Mouse (Mus musculus) neural tube, embryonic 13.5 days (tissue): ENCODE data around the gene Arhgef19. TPM values are rescaled to one million over a fixed set of nuclear protein-coding genes. Genes with fewer than 3 reads are reported as not detected.

Experiments
- ATAC-seq: fragments of 200-750 bp; cut with Nextera tagmentation; 2 replicates; pipeline ENCODE4 v1.8.0; 2017; ENCODE audit warnings: low read depth, mild to moderate bottlenecking, moderate TSS enrichment, moderate library complexity
- H3K27ac ChIP-seq: fragments of 300-500 bp; sonication (generic); replicated peaks from 2 replicates; pipeline ENCODE4 v1.5.1; 2015; ENCODE audit warnings: moderate library complexity, mild to moderate bottlenecking, inconsistent platforms
- H3K27me3 ChIP-seq: fragments of 300-500 bp; sonication (generic); 2 replicates; pipeline ENCODE4 v1.6.1; 2015; ENCODE audit warnings: mild to moderate bottlenecking, inconsistent platforms
- H3K36me3 ChIP-seq: fragments of 300-500 bp; sonication (generic); 2 replicates; pipeline ENCODE4 v1.6.1; 2015; ENCODE audit warnings: mild to moderate bottlenecking, inconsistent platforms
- H3K4me1 ChIP-seq: fragments of 300-500 bp; sonication (generic); replicated peaks from 2 replicates; pipeline ENCODE4 v1.6.1; 2015; ENCODE audit warnings: inconsistent platforms
- H3K4me2 ChIP-seq: fragments of 300-500 bp; sonication (generic); 2 replicates; pipeline ENCODE4 v1.6.1; 2015; ENCODE audit warnings: inconsistent platforms, mild to moderate bottlenecking, moderate library complexity
- H3K4me3 ChIP-seq: fragments of 300-500 bp; sonication (generic); 2 replicates; pipeline ENCODE4 v1.5.1; 2015; ENCODE audit warnings: mild to moderate bottlenecking, inconsistent platforms
- H3K9ac ChIP-seq: fragments of 300-500 bp; sonication (generic); 2 replicates; pipeline ENCODE4 v1.6.1; 2015; ENCODE audit warnings: moderate library complexity, mild to moderate bottlenecking, inconsistent platforms
- H3K9me3 ChIP-seq: fragments of 300-500 bp; sonication (generic); 2 replicates; pipeline ENCODE4 v1.6.1; 2016; ENCODE audit warnings: inconsistent platforms
- WGBS: fragments of 180-500 bp; shearing (Covaris S2); methylation state at CpG from one replicate; pipeline ENCODE4 v1.1.7; 2015; 5-methylcytosine and 5-hydroxymethylcytosine counted together
- polyA plus RNA-seq: library from polyadenylated mRNA; unstranded; fragments of >200 nt; fragmentation: Nextera tagmentation; extraction: Ambion mirVana; gene quantifications from 2 replicates; pipeline ENCODE4 v1.2.1, GENCODE M21; 2015

Arhgef19 gene
- polyA plus RNA-seq, 1 experiment from 2014 or later, result 2.1 TPM

DNA sequence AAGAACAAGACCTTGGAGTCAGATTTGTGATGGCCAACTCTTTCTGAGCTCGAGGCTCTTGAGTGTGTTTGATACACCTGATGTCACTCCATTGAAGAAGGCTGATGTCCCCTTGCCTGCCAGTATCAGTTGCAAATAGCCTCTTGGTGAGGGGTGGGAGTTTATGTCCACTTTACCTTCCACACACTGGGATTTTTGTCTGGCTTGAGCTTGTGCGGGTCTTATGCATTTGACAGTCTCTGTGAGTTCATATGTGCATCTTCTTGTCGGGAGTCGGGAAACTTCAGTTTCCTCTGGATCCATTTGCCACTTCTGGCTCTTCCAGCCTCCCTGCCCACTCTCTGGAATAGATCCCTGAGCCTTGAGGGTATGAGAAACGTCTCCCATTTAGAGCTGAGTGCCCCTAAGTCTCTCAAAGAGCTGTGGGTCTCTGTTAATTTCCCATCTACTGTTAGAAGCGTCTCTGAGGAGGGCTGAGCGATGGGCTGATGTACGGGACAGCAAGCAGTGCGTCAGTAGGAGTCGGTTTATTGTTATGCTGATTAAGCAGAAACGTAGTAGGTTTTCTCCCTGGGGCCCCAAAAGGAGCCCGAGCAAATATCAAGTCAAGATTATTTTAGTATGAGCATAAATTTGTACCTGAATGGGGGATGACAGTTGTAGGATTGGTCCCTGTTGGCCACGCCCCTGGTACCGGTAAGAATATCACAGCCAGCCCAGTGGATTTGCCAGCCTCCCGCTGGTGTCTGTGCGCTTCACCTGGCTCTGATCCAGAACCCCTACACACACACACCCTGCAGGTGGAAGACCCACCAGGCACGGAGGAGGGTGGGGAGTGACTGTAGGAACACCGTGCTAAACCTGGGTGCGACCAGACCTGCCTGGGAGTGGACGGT lies 559 bp upstream of the Arhgef19 start:
- peaks cover 74% of the 10 kb centered on the region for H3K27me3 ChIP-seq
- 5% methylated on average over 20 of the region's 20 CpGs for WGBS
- peak overlapping the region; percentile 36 for H3K4me3 ChIP-seq
- H3K4me1 ChIP-seq, result peaks cover 50% of the 10 kb centered on the region
- peak overlapping the region; percentile 64 for H3K4me2 ChIP-seq
- H3K27ac ChIP-seq, result no peak overlapping the region
- ATAC-seq, result peak; percentile 7; the same call in 1 of the 2 replicates
- no peaks in the 10 kb centered on the region for H3K36me3 ChIP-seq
- no peaks in the 10 kb centered on the region for H3K9me3 ChIP-seq
- peak overlapping the region; percentile 58 for H3K9ac ChIP-seq

DNA sequence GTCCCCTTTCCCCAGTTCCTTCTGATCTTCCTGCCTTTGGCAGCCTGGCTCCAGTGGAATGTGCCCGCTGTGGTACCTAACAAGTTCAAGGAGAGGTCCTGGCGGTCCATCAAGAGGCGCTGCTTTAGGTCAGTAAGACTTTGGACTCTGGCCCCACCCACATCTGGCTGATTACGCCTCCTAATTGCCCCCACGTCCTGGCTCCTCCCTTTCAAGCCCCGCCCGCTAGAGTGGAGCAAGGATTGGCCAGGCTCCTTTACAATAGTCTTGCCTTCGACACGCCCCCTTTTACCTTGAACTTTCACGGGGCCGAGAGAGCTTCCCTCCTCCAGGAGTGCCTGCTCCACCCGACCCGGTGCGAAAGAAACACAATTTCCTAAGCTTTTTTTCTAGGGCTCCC lies 1.3 kb downstream of the Arhgef19 start:
- H3K9me3 ChIP-seq, result no peaks in the 10 kb centered on the region
- no peak for ATAC-seq
- H3K4me1 ChIP-seq, result peaks cover 67% of the 10 kb centered on the region
- peaks cover 92% of the 10 kb centered on the region for H3K27me3 ChIP-seq
- no peak overlapping the region for H3K9ac ChIP-seq
- H3K4me3 ChIP-seq, result no peak overlapping the region
- no peaks in the 10 kb centered on the region for H3K36me3 ChIP-seq
- WGBS, result 2% methylated on average over 14 of the region's 14 CpGs
- no peak overlapping the region for H3K27ac ChIP-seq
- H3K4me2 ChIP-seq, result peak overlapping the region; percentile 3; the same call in 1 of the 2 replicates

DNA sequence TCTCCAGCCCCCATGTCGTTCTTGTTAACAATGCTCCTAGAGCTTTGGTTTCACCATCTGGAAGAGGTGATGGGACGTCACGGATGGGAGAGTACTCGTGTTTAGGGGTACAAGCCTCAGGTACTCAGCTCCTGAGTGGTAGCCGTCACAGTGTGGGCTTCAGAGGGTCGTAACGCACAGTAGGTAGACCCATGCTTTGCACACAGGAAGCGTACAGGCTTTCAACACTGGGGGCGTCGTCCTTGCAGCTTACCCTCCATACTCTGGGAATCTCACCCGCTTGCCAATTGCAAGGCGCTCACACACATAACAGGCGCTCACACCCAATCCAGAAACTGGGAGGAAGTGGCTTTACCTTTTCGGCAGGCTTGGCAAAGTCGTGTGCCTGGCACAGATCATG lies 2.6 kb downstream of the Arhgef19 start:
- WGBS, result 29% methylated on average over 15 of the region's 15 CpGs
- peaks cover 96% of the 10 kb centered on the region for H3K27me3 ChIP-seq

DNA sequence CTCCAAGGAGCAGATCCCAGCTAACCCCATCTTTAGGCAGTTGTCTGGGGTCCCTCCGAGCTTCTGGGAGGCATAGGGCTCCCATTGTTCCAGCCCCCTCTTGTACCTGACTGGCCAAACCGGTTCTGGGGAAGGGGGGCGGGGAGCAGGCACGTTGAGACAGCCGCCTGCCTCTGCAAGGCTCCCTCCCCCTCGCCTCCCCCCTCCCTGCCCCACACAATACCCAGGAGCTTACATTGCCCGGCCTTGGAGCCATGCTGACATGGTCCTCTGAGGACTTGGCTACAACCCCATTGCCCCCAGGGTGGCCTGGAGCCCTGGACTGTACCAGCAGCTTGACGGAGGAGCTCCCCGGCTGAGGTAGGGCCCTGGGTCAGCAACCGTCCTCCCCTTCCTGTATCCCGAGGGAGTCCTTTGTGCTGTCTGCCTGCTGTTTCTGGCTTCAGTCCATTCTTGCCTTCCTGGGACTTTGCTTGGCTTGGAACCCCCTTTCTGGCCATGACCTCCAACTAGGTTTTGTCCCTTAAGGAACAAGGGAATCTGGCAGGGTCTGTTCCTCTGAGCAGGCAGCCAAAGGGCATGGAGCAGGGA lies 3.4 kb downstream of the Arhgef19 start:
- H3K9me3 ChIP-seq, result no peaks in the 10 kb centered on the region
- no peak for ATAC-seq
- no peak overlapping the region for H3K4me2 ChIP-seq
- peaks cover 97% of the 10 kb centered on the region for H3K27me3 ChIP-seq
- H3K4me1 ChIP-seq, result peaks cover 88% of the 10 kb centered on the region
- WGBS, result 4% methylated on average over 9 of the region's 11 CpGs
- no peak overlapping the region for H3K4me3 ChIP-seq
- no peak overlapping the region for H3K9ac ChIP-seq
- no peak overlapping the region for H3K27ac ChIP-seq
- no peaks in the 10 kb centered on the region for H3K36me3 ChIP-seq

More for the DNA sequence above, 2.6 kb downstream of the Arhgef19 start:
- no peaks in the 10 kb centered on the region for H3K36me3 ChIP-seq
- no peaks in the 10 kb centered on the region for H3K9me3 ChIP-seq
- peaks cover 79% of the 10 kb centered on the region for H3K4me1 ChIP-seq
- no peak overlapping the region for H3K9ac ChIP-seq
- H3K27ac ChIP-seq, result no peak overlapping the region
- H3K4me3 ChIP-seq, result no peak overlapping the region
- H3K4me2 ChIP-seq, result no peak overlapping the region
- no peak for ATAC-seq

DNA sequence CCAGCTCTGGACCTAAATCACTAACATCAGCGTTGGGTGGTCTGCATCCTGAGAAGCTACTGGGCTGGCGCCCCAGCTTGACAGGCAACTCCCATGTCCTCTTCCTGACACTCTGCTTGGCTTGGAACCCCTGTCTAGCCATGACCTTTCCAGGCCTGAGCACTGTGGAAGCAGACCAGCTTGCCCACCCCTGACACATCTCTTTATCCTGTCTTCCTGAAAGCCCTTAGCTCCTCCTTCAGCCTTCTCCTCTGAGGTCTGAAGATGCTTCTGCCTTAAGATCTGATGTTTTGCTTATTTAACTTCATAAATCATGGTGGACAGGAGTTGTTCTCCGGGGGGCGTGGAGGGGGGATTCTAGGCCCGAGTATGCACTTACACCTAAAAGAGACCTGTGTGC lies 4.3 kb downstream of the Arhgef19 start:
- WGBS, result 60% methylated on average over 5 of the region's 5 CpGs
- Histone ChIP-seq H3K27me3 (peaks cover 98% of the 10 kb centered on the region), H3K36me3 (no peaks in the 10 kb centered on the region), H3K9me3 (no peaks in the 10 kb centered on the region), H3K4me3 (no peak overlapping the region), H3K4me1 (peaks cover 92% of the 10 kb centered on the region), H3K27ac (no peak overlapping the region), H3K4me2 (no peak overlapping the region), H3K9ac (no peak overlapping the region)
- ATAC-seq, result no peak

DNA sequence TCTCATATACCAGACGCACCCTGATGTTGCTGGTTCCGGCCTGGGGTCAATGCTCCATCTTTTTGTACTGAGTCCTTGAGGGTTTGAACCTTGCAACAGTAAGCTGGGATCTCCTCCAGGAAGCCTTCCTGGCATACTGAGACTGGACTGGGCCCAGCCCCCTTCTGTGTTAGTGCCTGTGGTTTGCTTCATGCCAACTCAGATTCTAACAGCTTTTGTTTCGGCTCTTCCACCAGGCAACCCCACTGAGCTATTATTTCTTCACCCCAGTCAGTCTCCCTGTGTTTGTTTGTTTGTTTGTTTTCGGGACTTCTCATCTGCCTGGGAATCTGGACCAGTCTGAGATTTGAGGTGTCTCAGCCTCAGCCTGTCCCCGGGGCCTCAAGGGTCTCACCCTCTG lies 5.1 kb downstream of the Arhgef19 start:
- peaks cover 85% of the 10 kb centered on the region for H3K4me1 ChIP-seq
- H3K27ac ChIP-seq, result peak overlapping the region; percentile 85
- no peak overlapping the region for H3K4me3 ChIP-seq
- peaks cover 99% of the 10 kb centered on the region for H3K27me3 ChIP-seq
- H3K4me2 ChIP-seq, result peak overlapping the region; percentile 16; the same call in 1 of the 2 replicates
- H3K36me3 ChIP-seq, result no peaks in the 10 kb centered on the region
- H3K9me3 ChIP-seq, result no peaks in the 10 kb centered on the region
- WGBS, result 46% methylated on average over 5 of the region's 5 CpGs
- H3K9ac ChIP-seq, result peak overlapping the region; percentile 39
- no peak for ATAC-seq

DNA sequence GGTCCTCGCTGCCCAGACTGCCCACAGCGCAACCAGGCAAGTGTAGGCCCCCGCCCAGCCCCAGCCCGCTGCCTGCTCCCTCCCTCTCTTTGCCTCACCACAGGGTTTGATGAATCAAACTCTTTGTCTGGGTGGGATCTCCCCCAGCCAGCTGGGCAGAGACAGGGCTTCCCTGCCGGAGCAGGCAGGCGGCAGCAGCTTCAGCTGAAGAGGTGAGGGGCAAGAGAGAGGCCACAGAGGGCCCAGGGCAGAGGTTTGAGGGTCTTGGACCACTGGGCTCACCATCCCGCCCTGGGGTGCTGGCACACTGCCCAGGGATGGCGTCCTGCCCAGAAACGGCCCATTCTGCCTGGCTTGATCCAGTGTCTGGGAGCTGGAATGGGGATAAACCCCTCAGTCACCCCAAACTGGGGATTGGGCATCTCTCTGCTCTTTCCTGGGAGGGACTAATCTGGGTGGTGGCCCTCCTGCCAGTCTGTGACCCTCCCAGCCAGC lies 5.7 kb downstream of the Arhgef19 start:
- ATAC-seq, result peak; percentile 33
- peaks cover 80% of the 10 kb centered on the region for H3K4me1 ChIP-seq
- no peak overlapping the region for H3K4me3 ChIP-seq
- no peaks in the 10 kb centered on the region for H3K36me3 ChIP-seq
- H3K27ac ChIP-seq, result peak overlapping the region; percentile 85
- peak overlapping the region; percentile 39 for H3K9ac ChIP-seq
- WGBS, result 12% methylated on average over 9 of the region's 9 CpGs
- peak overlapping the region; percentile 16 for H3K4me2 ChIP-seq
- peaks cover 99% of the 10 kb centered on the region for H3K27me3 ChIP-seq
- no peaks in the 10 kb centered on the region for H3K9me3 ChIP-seq

DNA sequence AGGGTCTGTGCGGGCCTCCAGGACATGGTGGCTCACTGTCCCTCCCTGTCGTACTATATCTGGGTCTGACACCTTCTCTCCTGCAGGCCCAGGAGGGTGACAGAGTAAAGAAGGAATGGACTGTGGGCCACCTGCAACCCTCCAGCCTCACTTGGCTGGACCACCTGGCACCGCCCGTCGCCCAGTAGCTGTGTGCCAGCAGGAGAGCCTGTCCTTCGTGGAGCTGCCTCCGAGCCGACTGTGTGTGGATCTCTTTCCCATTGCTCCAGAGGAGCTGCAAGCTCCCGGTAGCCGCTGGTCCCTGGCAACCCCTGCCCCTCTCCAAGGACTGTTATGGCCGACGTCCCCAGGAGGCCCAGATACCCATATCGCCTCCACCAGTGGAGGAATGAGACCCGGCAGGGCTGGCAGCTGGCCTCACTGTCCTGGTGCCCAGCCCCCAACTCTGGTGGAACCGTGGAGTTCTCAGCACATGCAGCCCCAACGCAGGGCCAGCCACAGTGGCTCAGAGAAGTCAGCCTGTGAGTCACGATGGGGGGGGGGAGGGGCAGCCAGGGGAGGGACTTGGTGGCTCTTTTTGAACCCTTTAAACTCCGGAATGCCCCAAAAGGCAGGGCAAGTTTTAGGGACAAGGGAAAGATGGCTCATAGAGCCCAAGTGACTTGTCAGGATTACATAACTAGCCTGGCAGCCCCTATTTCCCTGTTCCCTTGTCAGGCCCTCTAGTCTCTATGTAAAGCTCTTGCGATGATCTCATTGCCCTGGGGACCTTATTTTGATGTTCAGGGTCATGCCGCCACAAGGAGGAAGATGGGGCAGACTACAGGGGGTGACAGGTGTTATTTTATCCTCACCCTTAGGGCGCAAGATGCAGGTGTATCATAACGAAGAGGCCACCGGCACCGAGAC lies 7.0 kb downstream of the Arhgef19 start:
- Histone ChIP-seq H3K27me3 (peaks cover 96% of the 10 kb centered on the region), H3K27ac (peak overlapping the region; percentile 85; the same call in 1 of the 2 replicates), H3K9me3 (no peaks in the 10 kb centered on the region), H3K4me2 (peak overlapping the region; percentile 53), H3K36me3 (no peaks in the 10 kb centered on the region), H3K4me1 (peaks cover 68% of the 10 kb centered on the region), H3K4me3 (peak overlapping the region; percentile 38; the same call in 1 of the 2 replicates), H3K9ac (peak overlapping the region; percentile 5; the same call in 1 of the 2 replicates)
- WGBS, result 19% methylated on average over 24 of the region's 24 CpGs
- ATAC-seq, result no peak

DNA sequence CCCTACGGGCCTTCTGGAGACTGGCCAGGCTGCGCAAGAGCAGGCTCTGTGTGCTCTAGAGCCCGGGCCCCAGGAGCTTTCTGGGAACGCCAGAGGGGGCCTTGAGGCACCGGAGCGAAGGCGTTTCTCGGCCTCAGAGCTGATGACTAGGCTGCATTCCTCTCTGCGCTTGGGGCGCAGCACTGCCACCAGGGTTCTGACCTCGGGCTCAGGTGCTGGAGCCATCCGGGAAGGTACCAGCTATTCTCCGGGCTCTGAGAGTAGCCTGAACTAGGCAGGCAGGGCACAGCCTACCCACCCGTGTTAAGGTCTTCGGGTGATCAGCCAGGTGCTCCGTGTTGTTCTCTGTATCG lies 7.7 kb downstream of the Arhgef19 start:
- Histone ChIP-seq H3K4me3 (peak overlapping the region; percentile 38; the same call in 1 of the 2 replicates), H3K27ac (no peak overlapping the region), H3K4me1 (peaks cover 65% of the 10 kb centered on the region)

DNA sequence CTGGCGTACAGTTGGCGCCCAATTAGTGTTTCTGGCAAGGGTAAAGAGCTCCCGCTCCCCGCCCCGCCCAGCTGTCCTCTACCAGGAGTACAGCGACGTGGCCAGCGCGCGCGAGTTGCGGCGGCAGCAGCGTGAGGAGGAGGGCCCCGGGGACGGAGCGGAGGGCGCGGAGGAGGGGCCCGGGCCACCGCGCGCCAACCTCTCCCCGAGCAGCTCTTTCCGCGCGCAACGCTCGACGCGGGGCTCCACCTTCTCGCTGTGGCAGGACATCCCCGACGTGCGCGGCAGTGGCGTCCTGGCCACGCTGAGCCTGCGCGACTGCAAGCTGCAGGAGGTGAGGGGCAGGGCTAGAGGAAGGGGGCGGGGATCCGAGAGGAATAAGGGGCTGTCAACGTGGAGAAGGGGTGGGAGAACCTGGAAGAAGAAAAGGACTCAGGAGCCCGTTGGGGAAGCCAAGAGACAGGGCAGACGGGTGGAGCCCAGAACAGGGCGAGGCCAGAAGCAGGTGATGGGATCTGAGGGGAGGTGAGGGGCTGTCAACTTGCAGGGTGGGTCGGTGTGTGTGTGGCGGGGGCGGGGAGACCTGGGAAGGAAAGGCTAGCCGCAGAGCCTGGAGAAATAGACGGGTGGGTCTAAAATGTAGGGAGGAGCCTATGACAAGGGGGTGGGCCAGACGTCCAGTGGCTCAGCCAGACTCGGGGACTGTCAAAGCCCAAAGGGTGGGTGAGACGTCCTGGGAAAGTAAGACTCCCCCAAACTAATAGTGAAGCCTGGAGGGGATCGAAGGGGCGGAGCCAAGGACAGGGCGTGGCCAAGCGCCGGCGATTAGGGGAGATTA lies 8.7 kb downstream of the Arhgef19 start:
- H3K4me2 ChIP-seq, result peak overlapping the region; percentile 53
- no peaks in the 10 kb centered on the region for H3K36me3 ChIP-seq
- 1% methylated on average over 58 of the region's 60 CpGs for WGBS
- H3K9me3 ChIP-seq, result no peaks in the 10 kb centered on the region
- no peak overlapping the region for H3K27ac ChIP-seq
- peak overlapping the region; percentile 35 for H3K9ac ChIP-seq
- H3K27me3 ChIP-seq, result peaks cover 86% of the 10 kb centered on the region
- peaks cover 55% of the 10 kb centered on the region for H3K4me1 ChIP-seq
- 0 out of 2 replicates have a peak, but pooled peaks have one; percentile 11 for ATAC-seq
- H3K4me3 ChIP-seq, result peak overlapping the region; percentile 38

More for the DNA sequence above, 7.7 kb downstream of the Arhgef19 start:
- H3K9me3 ChIP-seq, result no peaks in the 10 kb centered on the region
- peak overlapping the region; percentile 35 for H3K9ac ChIP-seq
- H3K27me3 ChIP-seq, result peaks cover 93% of the 10 kb centered on the region
- no peaks in the 10 kb centered on the region for H3K36me3 ChIP-seq
- WGBS, result 2% methylated on average over 17 of the region's 17 CpGs
- no peak for ATAC-seq
- H3K4me2 ChIP-seq, result peak overlapping the region; percentile 53

DNA sequence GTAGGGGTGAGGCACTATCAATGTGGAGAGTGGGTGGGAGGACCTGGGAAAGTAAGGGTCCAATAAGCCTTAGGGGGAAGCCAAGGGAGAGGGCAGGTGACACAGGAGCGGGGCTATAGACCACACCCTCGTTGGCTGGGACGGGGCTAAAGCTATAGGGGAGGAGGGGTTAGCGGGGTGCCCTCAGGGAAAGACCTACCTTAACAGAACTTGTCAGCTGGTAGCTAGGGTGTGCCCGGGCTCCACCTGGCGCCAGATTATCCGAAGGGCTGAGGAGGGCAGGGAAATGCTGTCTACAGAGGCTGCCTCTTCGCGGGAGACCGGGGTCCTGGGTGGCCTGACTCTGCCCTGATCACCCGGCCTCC lies 9.3 kb downstream of the Arhgef19 start:
- H3K36me3 ChIP-seq, result no peaks in the 10 kb centered on the region
- peak overlapping the region; percentile 53 for H3K4me2 ChIP-seq
- H3K9me3 ChIP-seq, result no peaks in the 10 kb centered on the region
- no peak overlapping the region for H3K9ac ChIP-seq
- H3K27ac ChIP-seq, result no peak overlapping the region
- peaks cover 80% of the 10 kb centered on the region for H3K27me3 ChIP-seq
- peak overlapping the region; percentile 38; the same call in 1 of the 2 replicates for H3K4me3 ChIP-seq
- 11% methylated on average over 11 of the region's 11 CpGs for WGBS
- ATAC-seq, result no peak
- H3K4me1 ChIP-seq, result peaks cover 49% of the 10 kb centered on the region
